8 mouse cellular contexts compared by ENCODE assay signal in the genomic region with DNA sequence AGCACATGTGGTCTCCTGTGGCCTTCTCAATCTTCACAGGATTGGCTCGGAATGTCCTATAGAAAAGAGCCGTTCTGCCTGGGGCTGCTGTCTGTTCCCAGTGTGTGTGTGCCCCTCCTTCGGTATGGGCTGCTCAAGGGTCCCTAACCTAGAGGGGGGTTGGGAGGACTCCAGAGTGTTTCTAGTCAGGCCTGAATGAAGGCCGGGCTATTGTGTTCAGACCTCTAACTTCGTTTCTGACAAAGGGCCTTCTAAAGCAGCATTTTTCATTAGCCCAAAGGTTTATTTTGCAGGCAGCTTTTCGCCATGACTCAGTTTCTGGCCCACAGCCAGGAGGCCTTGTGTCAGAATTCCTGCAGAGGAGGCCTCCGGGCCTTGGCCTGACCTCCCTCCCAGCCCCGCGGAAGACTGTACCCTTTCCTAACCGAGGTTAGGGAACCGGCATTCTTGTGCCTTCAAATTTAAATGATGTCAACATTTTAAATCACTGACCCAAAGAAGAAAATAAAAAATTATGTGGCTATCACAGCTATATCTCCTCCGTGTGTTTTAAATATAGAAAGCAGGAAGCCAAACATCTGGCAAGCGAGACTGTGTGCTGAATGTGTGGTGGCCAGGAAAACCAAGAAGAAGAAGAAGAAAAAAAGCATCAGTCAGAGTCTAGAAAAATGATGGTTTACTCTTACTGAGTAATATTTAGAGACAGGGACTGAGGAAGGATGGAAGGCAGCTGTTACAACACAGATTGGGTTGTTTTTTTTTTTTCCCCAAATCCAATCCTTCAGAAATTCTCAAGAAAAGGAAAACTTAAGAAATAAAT. TPM values are rescaled to one million over a fixed set of nuclear protein-coding genes. Genes with fewer than 3 reads are reported as not detected.
DNase-seq lines count a peak whose midpoint lies in the region; ATAC-seq and TF ChIP-seq lines count a peak whose summit lies in the region.

No protein-coding gene starts in this region.

- 18% methylated on average over 13 of the region's 13 CpGs for WGBS in intestine, embryonic 14.5 days

- peaks cover 4% of the 10 kb centered on the region; the same call in 1 of the 2 replicates for H3K4me1 ChIP-seq in cortical plate, adult 2 months (ENCODE audit: control insufficient read depth, insufficient read depth, low read length)
- peaks cover 24% of the 10 kb centered on the region for H3K4me1 ChIP-seq in intestine, embryonic 14.5 days (replicated peaks; ENCODE audit: control insufficient read depth, insufficient read depth, low read length)

- peak; percentile 67 for ATAC-seq in intestine, embryonic 14.5 days (replicated peaks; ENCODE audit: low FRiP score, low TSS enrichment, low read depth)

- peak overlapping the region; percentile 36 for H3K4me2 ChIP-seq in intestine, embryonic 14.5 days (ENCODE audit: low read length)

- peak overlapping the region; percentile 94 for H3K27ac ChIP-seq in cortical plate, adult 2 months (ENCODE audit: insufficient read depth, low read length)
- H3K27ac ChIP-seq in intestine, embryonic 14.5 days (ENCODE audit: low read depth): peak overlapping the region; percentile 96

- no peak for TF ChIP-seq CTCF in cortical plate, adult 2 months (IDR thresholded peaks at IDR 0.05; ENCODE audit: extremely low read depth, insufficient read depth, low read length)

- no peak overlapping the region for H3K4me3 ChIP-seq in cortical plate, adult 2 months (ENCODE audit: insufficient read depth, low read length)
- H3K4me3 ChIP-seq in intestine, embryonic 14.5 days (ENCODE audit: low read depth, low read length): no peak overlapping the region

- 0 out of 2 replicates have a peak overlapping the region, but pooled peaks have one; percentile 20 for H3K9ac ChIP-seq in intestine, embryonic 14.5 days (ENCODE audit: low read length)

- 0 out of 2 replicates have a peak, but pooled peaks cover 2% of the 10 kb centered on the region for H3K9me3 ChIP-seq in intestine, embryonic 14.5 days (ENCODE audit: control insufficient read depth, low read length)

- H3K36me3 ChIP-seq in intestine, embryonic 14.5 days (ENCODE audit: control insufficient read depth, insufficient read depth, low read length): no peaks in the 10 kb centered on the region

- H3K27me3 ChIP-seq in intestine, embryonic 14.5 days (replicated peaks; ENCODE audit: control insufficient read depth, insufficient read depth, low read length): no peaks in the 10 kb centered on the region

- TF ChIP-seq POLR2A in cortical plate, adult 2 months (IDR thresholded peaks at IDR 0.05; ENCODE audit: extremely low read depth, insufficient read depth, low read length): no peak

- peak; percentile 99 for DNase-seq in adipocyte (ENCODE audit: low spot score)
- DNase-seq in gastrocnemius, postnatal 25 days: peak; percentile 84
- peak; percentile 87 for DNase-seq in intestine, embryonic 14.5 days (ENCODE audit: low spot score)
- DNase-seq in left cerebral cortex, adult 8-10 months (ENCODE audit: low spot score in 2 of 2): peak; percentile 53 to 59
- peak; percentile 91 to 94 for DNase-seq in lung, postnatal 4 days
- DNase-seq in right cerebral cortex, postnatal 25 days: peak; percentile 42
- no peak for DNase-seq in thymus, postnatal 0 days (ENCODE audit: low spot score)

RNA-seq across cellular contexts. Expression of a gene that starts 53.0 kb away (rescaled TPM):
- 1.3 and 1.6 TPM in 2 replicates for polyA plus RNA-seq in cortical plate, adult 2 months (2012; rRNA removed)
- not detected for total RNA-seq in gastrocnemius, postnatal 25 days (2021)
- polyA plus RNA-seq in intestine, embryonic 14.5 days (2014; fragmentation: Nextera tagmentation; extraction: Ambion mirVana): 0.79 and 1.1 TPM in 2 replicates
- total RNA-seq in left cerebral cortex, adult 8-10 months (2022): 1 to 10 TPM; 1.6 to 2.5 (median 1.9) TPM
- polyA plus RNA-seq in thymus, postnatal 0 days (2015; fragmentation: Nextera tagmentation; extraction: Ambion mirVana): 1.4 and 1.7 TPM in 2 replicates

RNA-seq across cellular contexts. Expression of a gene that starts 53.1 kb away (rescaled TPM):
- 13.9 and 14.0 TPM in 2 replicates for polyA plus RNA-seq in cortical plate, adult 2 months (2012; rRNA removed)
- total RNA-seq in gastrocnemius, postnatal 25 days (2021): 1 to 10 TPM; 2.0 to 2.2 TPM
- 6.2 and 6.6 TPM in 2 replicates for polyA plus RNA-seq in intestine, embryonic 14.5 days (2014; fragmentation: Nextera tagmentation; extraction: Ambion mirVana)
- 10 to 100 TPM; 23.0 to 26.4 (median 24.7) TPM for total RNA-seq in left cerebral cortex, adult 8-10 months (2022)
- 3.6 and 4.2 TPM in 2 replicates for polyA plus RNA-seq in thymus, postnatal 0 days (2015; fragmentation: Nextera tagmentation; extraction: Ambion mirVana)

RNA-seq across cellular contexts. Expression of a gene that starts 59.1 kb away (rescaled TPM):
- polyA plus RNA-seq in cortical plate, adult 2 months (2012; rRNA removed): 15.4 and 16.6 TPM in 2 replicates
- 1 to 10 TPM; 4.1 to 4.4 TPM for total RNA-seq in gastrocnemius, postnatal 25 days (2021)
- 9.9 and 10.0 TPM in 2 replicates for polyA plus RNA-seq in intestine, embryonic 14.5 days (2014; fragmentation: Nextera tagmentation; extraction: Ambion mirVana)
- total RNA-seq in left cerebral cortex, adult 8-10 months (2022): 10 to 100 TPM; 24.3 to 26.9 (median 25.6) TPM
- 1.4 and 1.9 TPM in 2 replicates for polyA plus RNA-seq in thymus, postnatal 0 days (2015; fragmentation: Nextera tagmentation; extraction: Ambion mirVana)
